Mouse (Mus musculus) lung, adult 2 months (tissue): ENCODE data around the gene Tesk1.

Experiments
- CTCF ChIP-seq: fragments of 200-500 bp; IDR thresholded peaks from 2 replicates; pipeline ENCODE4 v1.5.1; 2011; ENCODE audit warnings: mild to moderate bottlenecking, low read length, control low read depth; ENCODE audit not compliant: insufficient read depth
- POLR2A ChIP-seq: fragments of 200-500 bp; IDR thresholded peaks from 2 replicates; pipeline ENCODE4 v1.6.1; 2011; ENCODE audit warnings: low read depth, mild to moderate bottlenecking, control low read depth, low read length, borderline replicate concordance; ENCODE audit errors: extremely low read depth

DNA sequence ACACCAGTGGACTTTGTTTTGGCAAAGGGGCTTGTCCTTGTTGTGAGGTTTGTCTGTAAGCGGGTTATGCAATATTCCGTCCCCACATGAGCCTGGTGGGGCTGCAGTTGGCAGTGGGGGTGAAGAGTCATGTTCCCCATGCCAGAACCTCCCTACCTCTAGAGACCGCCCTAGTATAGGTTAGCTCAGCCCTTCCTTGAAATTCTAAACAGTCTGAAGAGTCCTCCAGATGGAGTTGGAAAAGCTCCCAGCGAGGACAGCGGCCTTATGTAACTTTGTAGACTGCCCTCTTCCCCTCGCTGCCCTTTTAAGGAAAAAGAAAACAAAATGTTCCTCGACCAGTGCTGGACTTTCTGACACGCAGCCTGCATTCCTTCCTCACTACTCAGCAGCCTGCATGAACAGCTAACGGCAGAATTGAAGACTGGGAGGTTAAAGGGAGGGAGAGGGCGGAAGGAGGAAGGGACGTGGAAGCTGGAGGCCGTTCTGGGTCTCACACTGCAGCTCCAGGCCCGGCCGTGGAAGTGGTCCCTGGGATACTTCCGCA lies 47.3 kb upstream of the Tesk1 start:
- TF ChIP-seq CTCF (no peak), POLR2A (peak; percentile 97)
